Mouse (Mus musculus) cortical plate, adult 2 months (tissue): ENCODE data around the gene Mep1a. TPM values are rescaled to one million over a fixed set of nuclear protein-coding genes. Genes with fewer than 3 reads are reported as not detected.

ENCODE experiments used
- H3K27ac ChIP-seq: fragments of 200-500 bp; 2 replicates; pipeline ENCODE4 v1.5.1; 2012; ENCODE audit warnings: low read length, control low read depth, inconsistent platforms; ENCODE audit not compliant: insufficient read depth
- H3K4me1 ChIP-seq: fragments of 200-500 bp; 2 replicates; pipeline ENCODE4 v1.6.1; 2011; ENCODE audit warnings: low read length; ENCODE audit not compliant: control insufficient read depth, insufficient read depth
- H3K4me3 ChIP-seq: fragments of 200-500 bp; 2 replicates; pipeline ENCODE4 v1.5.1; 2011; ENCODE audit warnings: mild to moderate bottlenecking, low read length, control low read depth; ENCODE audit not compliant: insufficient read depth
- CTCF ChIP-seq: fragments of 200-500 bp; IDR thresholded peaks from 2 replicates; pipeline ENCODE4 v1.5.1; 2011; ENCODE audit warnings: mild to moderate bottlenecking, control low read depth, low read length; ENCODE audit not compliant: insufficient read depth; ENCODE audit errors: extremely low read depth
- POLR2A ChIP-seq: fragments of 200-500 bp; IDR thresholded peaks from 2 replicates; pipeline ENCODE4 v1.6.1; 2011; ENCODE audit warnings: mild to moderate bottlenecking, low read length, control low read depth; ENCODE audit not compliant: insufficient read depth; ENCODE audit errors: extremely low read depth
- polyA plus RNA-seq: library from polyadenylated mRNA; depleted of rRNA; stranded (reverse); fragments of >200 nt; gene quantifications from 2 replicates; pipeline ENCODE4 v1.2.3, GENCODE M21; 2012; rRNA removed

The Mep1a gene
- polyA plus RNA-seq, 1 experiment: 0.02 TPM

GRCm38 (mm10) chr17:43451216-43451615, 51.4 kb downstream of the Mep1a start:
- TF ChIP-seq POLR2A (no peak), CTCF (no peak)
- H3K4me1 ChIP-seq: no peaks in the 10 kb centered on the region
- no peak overlapping the region for H3K4me3 ChIP-seq
- no peak overlapping the region for H3K27ac ChIP-seq

GRCm38 (mm10) chr17:43434485-43434884, 68.1 kb downstream of the Mep1a start:
- Histone ChIP-seq H3K4me3 (no peak overlapping the region), H3K4me1 (no peaks in the 10 kb centered on the region), H3K27ac (no peak overlapping the region)
- no peak for TF ChIP-seq POLR2A
- no peak for TF ChIP-seq CTCF

- Histone ChIP-seq H3K27ac (no peak overlapping the region), H3K4me3 (no peak overlapping the region), H3K4me1 (no peaks in the 10 kb centered on the region)
- no peak for TF ChIP-seq CTCF
Measured at GRCm38 (mm10) chr17:43431692-43432091, 70.9 kb downstream of the Mep1a start.

Other genes starting within 250 kb of the Mep1a start
- 0.04 TPM in 2 replicates for gene Adgrf1, start 232.5 kb downstream of the Mep1a start, polyA plus RNA-seq
- 23.9 and 25.4 TPM in 2 replicates for gene Adgrf5, start 142.4 kb downstream of the Mep1a start, polyA plus RNA-seq
- 0.44 and 0.75 TPM in 2 replicates for gene Ankrd66, start 40.8 kb upstream of the Mep1a start, polyA plus RNA-seq
- 137 and 139 TPM in 2 replicates for gene Pla2g7, start 65.3 kb upstream of the Mep1a start, polyA plus RNA-seq
- 1.4 and 1.5 TPM in 2 replicates for gene Tdrd6, start 127.5 kb upstream of the Mep1a start, polyA plus RNA-seq
- gene Slc25a27, start 164.4 kb upstream of the Mep1a start, polyA plus RNA-seq: 51.5 and 58.2 TPM in 2 replicates
- 2.6 and 2.8 TPM in 2 replicates for gene Cyp39a1, start 164.6 kb upstream of the Mep1a start, polyA plus RNA-seq